Mouse (Mus musculus): ENCODE data around the gene Card19.

Gene Card19

DNA sequence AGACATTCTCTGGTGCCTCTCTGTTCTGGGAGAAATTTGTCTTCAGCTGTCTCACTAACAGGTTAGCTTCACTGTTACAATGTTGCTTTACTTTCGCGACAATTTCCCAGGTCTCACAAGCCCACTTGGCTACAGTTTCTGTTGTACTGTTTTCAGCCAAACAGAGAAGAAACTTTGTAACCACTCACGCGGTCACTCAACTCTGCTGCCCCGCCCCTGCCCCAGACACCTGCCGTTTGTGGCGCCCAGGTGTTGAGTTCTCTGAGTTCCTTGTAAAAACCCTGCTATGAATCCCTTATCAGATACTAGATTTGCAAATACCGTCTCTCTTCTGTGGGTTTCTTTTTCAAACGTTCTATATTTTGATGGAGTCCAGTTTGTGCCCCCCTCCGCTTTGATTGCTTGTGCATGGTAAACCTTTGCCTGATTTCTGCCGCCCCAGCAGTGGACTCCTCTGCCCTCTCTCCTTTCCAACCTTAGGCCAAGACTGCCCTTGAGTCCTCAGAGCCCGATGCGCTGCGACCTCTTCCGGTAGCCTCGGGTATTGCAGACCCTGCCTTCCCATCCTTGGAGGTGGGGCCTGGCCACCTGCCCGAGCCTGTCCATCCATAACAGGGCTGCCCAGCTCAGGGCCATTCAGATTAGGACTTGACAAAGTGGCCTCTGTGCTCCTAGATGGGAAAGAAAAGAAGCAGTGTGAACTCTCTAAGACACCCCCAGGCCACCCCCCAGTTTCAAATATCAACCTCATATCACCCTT is 46.2 kb downstream of the Card19 start:
- peak; percentile 69 to 76 for DNase-seq

DNA sequence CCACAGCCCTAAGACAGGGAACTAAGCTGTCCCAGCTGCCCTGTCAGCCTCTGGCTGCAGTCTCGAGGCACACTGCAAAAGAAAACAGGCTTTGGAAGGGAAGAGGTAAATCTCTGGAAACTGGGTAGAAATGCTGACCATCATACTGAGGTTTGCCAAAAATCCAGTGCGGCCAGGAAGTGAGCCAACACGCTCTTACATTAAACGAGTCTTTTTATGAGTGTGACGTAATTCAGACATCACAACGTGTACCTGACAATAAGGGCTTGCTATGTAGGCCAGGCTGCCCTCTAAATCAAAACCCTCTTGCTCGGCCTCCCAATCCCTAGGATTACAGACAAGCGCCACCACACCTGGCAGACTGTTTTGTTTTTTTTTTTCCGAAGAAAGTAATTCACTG is 48.8 kb downstream of the Card19 start:
- no peak for DNase-seq

DNA sequence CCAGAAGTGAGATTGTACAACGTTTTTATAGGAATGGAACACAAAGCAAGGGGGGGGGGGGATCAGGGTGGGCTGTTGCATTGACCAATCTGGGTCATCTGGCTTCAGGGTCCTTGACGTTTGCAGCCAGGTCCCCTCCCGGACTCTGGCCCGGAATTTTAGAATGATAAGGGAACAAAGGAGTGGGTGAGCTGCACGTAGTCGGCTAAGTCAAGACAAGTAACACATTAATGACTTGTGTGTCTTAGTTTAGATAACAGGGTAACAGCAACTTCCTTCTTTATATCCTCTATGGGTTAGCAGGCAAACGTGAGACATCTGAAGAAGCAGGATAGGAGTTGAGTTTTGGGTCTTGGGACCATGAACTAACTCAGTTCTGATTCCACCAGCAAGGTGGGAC is 52.2 kb downstream of the Card19 start:
- DNase-seq: no peak

DNA sequence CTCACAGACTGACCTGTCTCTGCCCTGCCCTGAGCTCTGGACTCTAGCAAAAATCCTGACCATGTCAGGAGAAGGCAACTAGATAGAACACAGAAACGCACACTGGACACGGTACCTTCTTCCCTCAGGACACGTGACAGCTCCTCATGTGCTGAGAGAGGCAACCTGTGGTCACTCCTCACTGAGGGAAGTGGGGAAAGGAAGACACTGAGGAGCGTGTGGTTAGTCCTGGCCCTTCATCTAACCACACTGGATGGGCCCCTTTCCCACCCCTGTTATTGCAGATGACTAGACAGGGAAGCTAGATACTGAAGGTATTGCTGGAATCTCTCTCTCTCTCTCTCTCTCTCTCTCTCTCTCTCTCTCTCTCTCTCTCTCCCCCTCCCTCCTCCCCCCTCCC is 53.1 kb downstream of the Card19 start:
- no peak for DNase-seq

DNA sequence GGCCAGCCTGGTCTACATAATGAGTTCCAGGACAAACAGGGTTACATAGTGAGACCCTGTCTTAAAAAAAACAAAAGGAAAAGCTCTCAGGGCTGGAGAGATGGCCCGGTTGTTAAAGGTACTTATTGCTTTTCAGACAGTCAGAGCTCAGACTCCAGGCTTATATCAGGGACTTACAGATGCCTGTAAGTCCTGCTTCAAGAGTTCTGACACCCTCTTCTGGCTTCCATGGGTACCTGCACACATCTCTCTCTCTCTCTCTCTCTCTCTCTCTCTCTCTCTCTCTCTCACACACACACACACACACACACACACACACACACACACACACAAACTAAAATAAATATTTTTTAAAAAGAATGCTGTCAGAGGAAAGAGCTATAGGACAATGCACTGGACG is 54.6 kb downstream of the Card19 start:
- no peak for DNase-seq

DNA sequence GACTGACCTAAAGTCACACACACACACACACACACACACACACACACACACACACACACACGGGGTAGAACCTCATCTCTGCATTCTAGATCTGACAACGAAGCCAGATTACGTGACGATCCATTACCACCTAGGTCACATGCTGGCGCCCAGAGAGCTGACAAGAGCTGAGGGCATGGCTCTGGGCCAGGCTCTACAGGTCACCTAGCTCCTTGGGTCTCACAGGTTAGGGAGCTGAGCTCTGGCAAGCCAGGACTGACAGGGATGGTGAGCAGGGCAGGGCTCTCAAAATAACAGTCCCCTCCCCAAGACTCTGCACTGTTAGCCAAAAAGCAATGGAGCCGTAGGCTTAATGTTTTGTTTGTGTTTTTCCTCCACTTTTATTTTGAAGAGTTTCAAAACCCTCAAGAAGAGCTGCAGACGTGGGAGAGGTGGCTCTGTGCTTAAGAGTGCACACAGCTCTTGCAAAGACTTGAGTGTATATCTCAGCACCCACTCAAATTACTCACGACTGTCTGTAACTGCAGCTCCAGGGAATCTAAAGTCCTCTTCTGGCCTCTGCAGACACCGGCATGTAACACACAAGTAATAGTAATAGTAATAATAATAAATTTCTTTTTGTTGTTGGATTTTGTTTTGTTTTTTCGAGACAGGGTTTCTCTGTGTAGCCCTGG is 57.7 kb downstream of the Card19 start:
- no peak for DNase-seq

DNA sequence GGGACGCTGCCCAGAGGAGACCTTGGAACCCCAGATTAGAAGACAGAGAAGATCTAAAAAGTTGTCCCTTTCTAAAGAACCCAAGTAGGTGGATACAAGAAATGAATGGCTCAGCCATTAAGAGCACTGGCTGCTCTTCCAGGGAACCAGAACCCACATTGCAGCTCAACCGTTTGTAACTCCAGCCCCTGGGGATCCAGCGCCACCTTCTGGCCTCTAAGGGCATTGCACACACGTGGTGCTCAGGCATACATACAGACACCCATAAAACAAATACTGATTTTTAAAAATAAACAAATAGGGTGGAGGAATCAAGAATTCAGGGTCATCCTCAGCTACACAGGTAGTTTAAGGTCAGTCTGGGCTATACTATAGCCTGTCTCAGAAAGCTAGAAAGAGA is 59.2 kb downstream of the Card19 start:
- no peak for DNase-seq

DNA sequence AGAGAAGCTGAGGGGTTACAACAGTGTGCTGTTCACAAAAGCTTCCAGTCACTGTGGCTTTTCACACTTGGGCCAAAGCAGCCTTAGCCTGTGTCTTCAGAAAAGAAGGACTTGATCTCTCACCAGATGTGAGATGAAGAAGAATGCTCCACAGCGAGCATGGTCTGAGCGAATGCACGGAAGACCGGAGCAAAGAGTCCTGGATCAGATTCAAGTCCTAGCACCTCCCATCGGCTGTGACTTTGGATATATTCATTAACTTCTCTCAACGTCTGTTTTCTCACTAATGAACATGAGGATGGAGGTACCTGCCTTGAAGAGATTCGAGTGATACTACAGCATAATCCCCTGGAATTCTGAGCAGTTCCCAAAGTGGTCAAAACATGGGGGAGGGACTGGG is 61.2 kb downstream of the Card19 start:
- no peak for DNase-seq

DNA sequence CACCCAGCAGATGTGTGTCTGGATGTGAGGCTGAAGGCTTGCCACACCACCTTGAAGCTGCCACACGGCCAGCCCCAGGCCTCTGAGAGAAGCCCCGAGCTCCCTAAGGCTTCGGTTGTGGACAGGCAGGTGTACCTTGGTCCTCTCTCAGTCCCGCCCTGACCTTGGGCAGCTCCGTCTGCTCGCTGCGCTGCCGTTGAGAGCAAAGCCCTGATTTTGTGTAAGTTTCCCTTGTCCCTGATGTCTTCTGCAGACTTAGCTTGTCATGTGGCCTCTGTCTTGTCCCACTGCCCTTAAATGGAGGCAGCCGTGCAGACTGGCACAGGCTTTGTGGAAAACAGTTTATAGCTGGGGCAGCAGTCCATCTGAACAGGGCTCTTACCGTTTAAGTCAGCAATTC is 61.8 kb downstream of the Card19 start:
- DNase-seq: no peak
